Mouse (Mus musculus) forebrain, embryonic 16.5 days (tissue): ENCODE measurements around the gene Afmid. TPM values are rescaled to one million over a fixed set of nuclear protein-coding genes. Genes with fewer than 3 reads are reported as not detected.

Source experiments
- ATAC-seq: fragments of 200-750 bp; cut with Nextera tagmentation; 2 replicates; pipeline ENCODE4 v1.8.0; 2017; ENCODE audit warnings: mild to moderate bottlenecking, moderate library complexity
- H3K27ac ChIP-seq: fragments of 300-500 bp; sonication (generic); 2 replicates; pipeline ENCODE4 v1.5.1; 2014; ENCODE audit warnings: low read length, control low read depth
- H3K27me3 ChIP-seq: fragments of 300-500 bp; sonication (generic); replicated peaks from 2 replicates; pipeline ENCODE4 v1.6.1; 2014; ENCODE audit warnings: low read length; ENCODE audit not compliant: control insufficient read depth, insufficient read depth
- H3K36me3 ChIP-seq: fragments of 300-500 bp; sonication (generic); 2 replicates; pipeline ENCODE4 v1.6.1; 2014; ENCODE audit not compliant: control insufficient read depth, insufficient read depth
- H3K4me1 ChIP-seq: fragments of 300-500 bp; sonication (generic); replicated peaks from 2 replicates; pipeline ENCODE4 v1.6.1; 2014; ENCODE audit warnings: low read length; ENCODE audit not compliant: control insufficient read depth, insufficient read depth
- H3K4me2 ChIP-seq: fragments of 300-500 bp; sonication (generic); 2 replicates; pipeline ENCODE4 v1.6.1; 2014; ENCODE audit warnings: mild to moderate bottlenecking, low read length, control low read depth
- H3K4me3 ChIP-seq: fragments of 300-500 bp; sonication (generic); replicated peaks from 2 replicates; pipeline ENCODE4 v1.5.1; 2014; ENCODE audit warnings: mild to moderate bottlenecking, low read length, control low read depth
- H3K9ac ChIP-seq: fragments of 300-500 bp; sonication (generic); replicated peaks from 2 replicates; pipeline ENCODE4 v1.6.1; 2014; ENCODE audit warnings: low read depth, low read length, control low read depth
- H3K9me3 ChIP-seq: fragments of 300-500 bp; sonication (generic); 2 replicates; pipeline ENCODE4 v1.6.1; 2016; ENCODE audit warnings: low read length; ENCODE audit not compliant: control insufficient read depth
- WGBS: fragments of 180-500 bp; shearing (Covaris S2); extraction: QIAGEN DNeasy Blood & Tissue Kit; methylation state at CpG from one replicate; pipeline ENCODE4 v1.1.7; 2014; 5-methylcytosine and 5-hydroxymethylcytosine counted together
- polyA plus RNA-seq: library from polyadenylated mRNA; unstranded; fragments of >200 nt; fragmentation: Nextera tagmentation; extraction: Ambion mirVana; gene quantifications from 2 replicates; pipeline ENCODE4 v1.2.1, GENCODE M21; 2015

Gene Afmid
- polyA plus RNA-seq, 1 experiment from 2014 or later = 5.2 TPM

DNA sequence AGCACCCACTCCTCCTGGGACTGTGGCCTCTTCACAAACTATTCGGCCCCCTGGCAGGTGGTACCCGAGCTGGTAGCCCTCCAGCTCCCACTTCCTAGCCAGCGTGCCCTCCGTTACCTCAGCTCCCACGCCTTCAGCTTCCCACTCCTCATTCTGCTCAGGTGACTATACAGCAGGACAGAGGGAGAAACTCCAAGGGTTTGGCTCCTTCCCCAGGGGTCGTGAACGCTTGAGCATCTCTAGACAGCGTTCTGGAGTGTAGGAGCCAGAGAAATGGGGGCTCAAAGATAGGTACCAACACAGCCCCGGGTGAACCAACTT lies 34.3 kb upstream of the Afmid start:
- H3K36me3 ChIP-seq = no peaks in the 10 kb centered on the region
- no peak overlapping the region for H3K9ac ChIP-seq
- 0 out of 2 replicates have a peak, but pooled peaks cover 5% of the 10 kb centered on the region for H3K4me1 ChIP-seq
- no peak overlapping the region for H3K4me3 ChIP-seq
- no peaks in the 10 kb centered on the region; the same call in 1 of the 2 replicates for H3K27me3 ChIP-seq
- H3K4me2 ChIP-seq = no peak overlapping the region
- no peak for ATAC-seq
- H3K9me3 ChIP-seq = no peaks in the 10 kb centered on the region
- no peak overlapping the region for H3K27ac ChIP-seq
- 89% methylated on average over 9 of the region's 9 CpGs for WGBS

DNA sequence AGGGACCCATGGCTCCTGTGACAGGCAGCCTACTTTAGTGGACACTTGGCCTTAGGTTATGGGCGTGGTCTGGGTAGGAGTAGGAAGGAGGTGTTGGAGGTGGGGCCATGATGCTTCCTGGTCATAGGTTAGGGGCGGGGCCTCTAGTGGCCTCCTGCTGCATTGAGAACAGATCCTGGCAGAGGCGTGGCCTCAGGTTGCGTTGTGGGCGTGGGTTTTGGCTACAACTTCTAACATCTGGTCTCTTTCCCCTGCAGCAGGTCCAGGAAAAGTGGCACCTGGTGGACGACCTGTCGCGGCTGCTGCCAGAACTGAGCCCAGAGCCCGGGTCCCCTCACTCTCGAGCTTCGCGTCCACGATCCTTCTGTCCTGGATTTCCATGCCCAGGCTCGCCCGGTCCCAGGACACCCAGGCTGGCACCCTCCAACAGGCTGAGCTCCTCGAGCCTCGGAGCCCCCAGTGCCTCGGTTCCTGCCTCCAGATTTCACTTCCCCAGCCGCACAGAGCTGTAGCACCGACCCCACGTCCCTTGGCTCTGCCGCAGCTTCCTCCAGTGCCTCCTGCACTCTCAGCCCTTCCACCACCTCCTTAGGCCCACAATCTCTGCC lies 33.3 kb upstream of the Afmid start:
- no peak for ATAC-seq
- H3K4me2 ChIP-seq = no peak overlapping the region
- no peaks in the 10 kb centered on the region; the same call in 1 of the 2 replicates for H3K27me3 ChIP-seq
- no peak overlapping the region for H3K9ac ChIP-seq
- no peaks in the 10 kb centered on the region for H3K9me3 ChIP-seq
- 10% methylated on average over 22 of the region's 22 CpGs for WGBS
- no peaks in the 10 kb centered on the region for H3K36me3 ChIP-seq
- no peak overlapping the region for H3K27ac ChIP-seq
- H3K4me1 ChIP-seq = 0 out of 2 replicates have a peak, but pooled peaks cover 5% of the 10 kb centered on the region
- no peak overlapping the region for H3K4me3 ChIP-seq

DNA sequence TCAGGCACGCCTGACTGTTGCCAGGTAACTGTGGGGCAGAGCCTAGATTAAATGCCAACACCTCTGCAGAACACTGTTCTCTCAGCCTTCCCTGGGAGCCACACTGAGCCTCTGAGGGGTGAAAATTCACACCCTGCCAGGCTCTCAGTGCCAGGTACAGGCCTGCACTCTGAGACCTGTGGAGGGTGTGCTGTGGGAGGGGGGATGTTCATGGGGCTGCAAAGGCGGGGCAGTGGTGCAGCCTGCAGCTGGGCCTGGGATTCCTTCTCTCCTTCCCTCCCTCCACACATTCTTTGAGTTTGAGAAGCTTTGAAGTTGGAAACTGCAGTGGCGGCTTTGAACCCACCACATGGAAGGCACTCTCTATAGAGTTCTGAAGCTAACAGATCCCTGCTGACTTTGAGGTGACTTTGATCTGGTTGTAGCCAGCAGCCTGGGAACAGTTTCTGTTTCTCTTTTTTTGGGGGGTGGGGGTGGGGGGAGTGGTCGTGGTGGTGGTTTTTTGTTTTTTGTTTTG lies 31.6 kb upstream of the Afmid start:
- Histone ChIP-seq H3K27me3 (no peaks in the 10 kb centered on the region; the same call in 1 of the 2 replicates), H3K4me2 (no peak overlapping the region), H3K27ac (no peak overlapping the region), H3K4me1 (0 out of 2 replicates have a peak, but pooled peaks cover 5% of the 10 kb centered on the region), H3K9ac (no peak overlapping the region), H3K4me3 (no peak overlapping the region), H3K36me3 (no peaks in the 10 kb centered on the region), H3K9me3 (no peaks in the 10 kb centered on the region)
- ATAC-seq = no peak
- 55% methylated on average over 4 of the region's 4 CpGs for WGBS

DNA sequence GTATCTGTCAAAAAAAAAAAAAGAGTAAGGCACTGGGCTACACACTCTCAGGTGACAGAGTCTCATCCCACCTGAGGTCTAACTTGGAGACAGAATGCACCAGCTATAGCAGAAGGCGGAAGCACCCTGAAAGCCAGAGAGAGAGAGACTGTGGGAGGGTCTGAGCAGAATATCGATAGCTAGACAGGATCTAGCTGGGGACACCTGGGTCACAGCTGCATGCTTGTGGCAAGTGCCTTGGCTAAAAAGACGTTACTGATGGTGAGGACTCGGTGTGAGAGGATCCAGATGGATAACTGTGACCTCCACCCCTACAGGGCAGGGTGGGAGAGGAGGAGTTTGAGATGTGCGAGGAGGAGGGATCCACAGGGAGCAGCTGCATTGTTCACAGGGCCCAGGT lies 28.8 kb upstream of the Afmid start:
- Histone ChIP-seq H3K4me2 (no peak overlapping the region), H3K36me3 (no peaks in the 10 kb centered on the region), H3K9me3 (no peaks in the 10 kb centered on the region), H3K4me1 (0 out of 2 replicates have a peak, but pooled peaks cover 2% of the 10 kb centered on the region), H3K27ac (no peak overlapping the region), H3K27me3 (no peaks in the 10 kb centered on the region), H3K9ac (no peak overlapping the region), H3K4me3 (no peak overlapping the region)
- 59% methylated on average over 5 of the region's 5 CpGs for WGBS
- no peak for ATAC-seq

DNA sequence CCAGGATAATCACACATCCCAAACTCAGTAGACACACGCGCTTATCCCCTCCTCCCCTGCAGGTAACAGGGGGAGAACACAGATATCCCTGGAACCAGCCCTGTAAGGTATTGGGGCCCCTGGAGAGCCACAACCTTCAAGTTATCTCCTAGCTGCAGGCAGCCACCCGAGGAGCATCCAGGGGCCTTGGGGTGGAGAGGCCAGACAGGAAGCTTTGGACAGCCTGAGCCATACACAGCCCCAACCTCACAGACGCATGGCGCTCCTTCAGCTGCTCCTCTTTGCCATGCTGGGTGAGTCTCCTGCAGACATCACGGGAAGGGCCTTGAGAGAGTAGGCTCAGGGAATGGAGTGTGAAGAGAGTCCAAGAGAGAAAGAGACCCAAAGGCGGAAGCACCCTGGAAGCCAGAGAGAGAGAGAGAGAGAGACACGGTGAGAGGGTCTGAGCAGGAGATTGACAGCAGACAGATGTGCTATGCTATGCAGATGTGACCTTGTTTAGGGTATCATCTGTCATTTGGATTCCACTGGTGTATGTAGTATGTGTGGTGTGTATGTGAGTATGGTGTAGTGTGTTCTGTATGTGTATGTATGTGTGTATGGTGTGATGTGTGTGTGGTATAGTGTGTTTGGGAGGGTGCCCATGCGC lies 28.1 kb upstream of the Afmid start, which contains the start of gene 6030468B19Rik:
Gene 6030468B19Rik (plus strand): TSS at position 150 of the 649 bp plus-strand sequence.
- H3K9me3 ChIP-seq = no peaks in the 10 kb centered on the region
- 66% methylated on average over 9 of the region's 9 CpGs for whole genome bisulfite sequencing
- H3K4me1 ChIP-seq = no peaks in the 10 kb centered on the region
- H3K9ac ChIP-seq = no peak within 1 kb of the TSS
- no peak for ATAC-seq
- H3K27me3 ChIP-seq = no peaks in the 10 kb centered on the region
- no peak within 1 kb of the TSS for H3K4me3 ChIP-seq
- no peak within 1 kb of the TSS for H3K4me2 ChIP-seq
- H3K36me3 ChIP-seq = no peaks in the 10 kb centered on the region
- no peak within 1 kb of the TSS for H3K27ac ChIP-seq

DNA sequence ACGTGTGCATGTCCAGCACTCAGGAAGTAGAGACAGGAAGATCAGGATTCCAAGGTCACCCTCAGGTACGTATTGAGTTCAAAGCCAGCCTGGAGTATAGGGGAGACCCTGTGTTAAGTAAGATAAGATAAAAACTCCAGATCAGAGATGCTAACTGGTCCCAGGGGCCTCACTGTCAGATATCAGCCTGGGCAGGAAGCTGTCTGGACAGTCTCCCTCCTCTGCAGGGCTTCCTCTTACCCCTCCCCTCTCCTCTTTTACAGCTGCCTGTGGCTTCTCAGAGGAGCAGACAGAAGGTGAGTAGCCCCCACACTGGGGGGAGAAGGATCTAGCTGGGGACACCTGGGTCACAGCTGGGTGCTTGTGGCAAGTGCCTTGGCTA lies 27.6 kb upstream of the Afmid start:
- H3K27ac ChIP-seq = no peak overlapping the region
- H3K9ac ChIP-seq = no peak overlapping the region
- no peak overlapping the region for H3K4me2 ChIP-seq
- H3K27me3 ChIP-seq = no peaks in the 10 kb centered on the region
- H3K36me3 ChIP-seq = no peaks in the 10 kb centered on the region
- WGBS = 65% methylated on average over 2 of the region's 2 CpGs
- no peaks in the 10 kb centered on the region for H3K4me1 ChIP-seq
- no peak for ATAC-seq
- no peak overlapping the region for H3K4me3 ChIP-seq
- H3K9me3 ChIP-seq = no peaks in the 10 kb centered on the region

DNA sequence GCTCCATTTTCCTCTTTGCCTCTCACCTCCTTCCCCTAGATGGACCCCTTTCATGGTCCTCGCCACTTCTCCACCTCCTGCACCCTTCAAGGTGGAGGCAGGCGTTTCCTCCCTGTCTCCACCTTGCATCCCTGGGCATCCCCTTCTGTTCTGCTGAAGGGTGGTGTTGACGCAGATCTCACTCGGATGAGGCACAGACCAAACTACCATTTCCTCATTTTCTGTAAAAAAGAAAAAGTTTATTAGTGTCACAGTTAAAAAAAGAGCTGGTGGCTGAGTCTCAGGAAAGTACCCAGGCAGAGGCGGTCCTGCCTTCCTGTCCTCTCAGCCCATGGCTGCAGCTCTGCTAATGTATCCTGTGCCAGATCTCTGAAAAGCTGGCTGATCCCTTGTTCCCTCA lies 26.6 kb upstream of the Afmid start:
- no peaks in the 10 kb centered on the region for H3K27me3 ChIP-seq
- no peaks in the 10 kb centered on the region for H3K36me3 ChIP-seq
- H3K4me1 ChIP-seq = no peaks in the 10 kb centered on the region
- no peaks in the 10 kb centered on the region for H3K9me3 ChIP-seq
- ATAC-seq = no peak
- no peak overlapping the region for H3K9ac ChIP-seq
- 60% methylated on average over 5 of the region's 5 CpGs for WGBS
- H3K4me2 ChIP-seq = no peak overlapping the region
- no peak overlapping the region for H3K4me3 ChIP-seq
- H3K27ac ChIP-seq = no peak overlapping the region

DNA sequence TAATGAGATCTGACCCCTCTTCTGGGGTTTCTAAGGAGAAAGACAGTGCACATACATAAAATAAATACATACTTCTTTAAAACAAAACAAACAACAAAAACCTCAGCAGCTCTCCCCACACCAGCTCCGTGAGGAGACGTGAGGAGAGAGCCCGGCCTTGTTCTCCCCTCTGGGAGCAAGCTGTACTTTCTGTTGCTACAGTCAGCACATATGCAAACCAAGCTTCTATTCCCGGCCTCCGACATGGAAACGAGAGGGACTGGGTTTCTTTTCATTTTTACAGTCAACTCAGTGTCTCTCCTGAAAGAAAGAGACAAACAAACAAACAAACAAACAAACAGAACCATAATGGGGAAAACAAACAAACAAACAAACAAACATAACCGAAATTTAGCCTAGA lies 25.7 kb upstream of the Afmid start:
- Histone ChIP-seq H3K27me3 (no peaks in the 10 kb centered on the region), H3K4me3 (no peak overlapping the region), H3K9me3 (no peaks in the 10 kb centered on the region), H3K27ac (no peak overlapping the region), H3K36me3 (no peaks in the 10 kb centered on the region), H3K4me1 (no peaks in the 10 kb centered on the region), H3K9ac (no peak overlapping the region), H3K4me2 (no peak overlapping the region)
- no peak for ATAC-seq
- WGBS = 88% methylated on average over 7 of the region's 7 CpGs

DNA sequence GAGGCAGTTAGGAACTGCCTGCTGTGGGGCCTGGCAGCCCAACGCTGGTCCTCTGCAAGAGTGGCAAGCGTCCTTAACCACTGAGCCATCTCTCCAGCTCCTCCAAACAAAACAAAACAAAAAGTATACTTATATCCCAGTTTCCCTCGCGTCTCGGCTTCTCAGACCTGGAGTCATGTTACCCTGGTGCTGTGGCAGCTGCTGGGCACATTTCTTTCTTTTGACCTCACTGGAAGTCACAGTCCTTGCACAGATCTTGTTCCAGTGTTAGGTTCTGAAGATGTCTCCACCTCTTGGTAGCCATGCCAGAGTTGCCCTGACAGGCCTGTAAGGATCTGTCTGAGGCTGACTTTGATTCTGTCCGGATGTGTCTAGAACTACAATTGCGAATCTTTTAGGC lies 24.1 kb upstream of the Afmid start:
- no peak overlapping the region for H3K9ac ChIP-seq
- no peaks in the 10 kb centered on the region for H3K9me3 ChIP-seq
- ATAC-seq = no peak
- H3K4me1 ChIP-seq = no peaks in the 10 kb centered on the region
- H3K27me3 ChIP-seq = no peaks in the 10 kb centered on the region
- no peak overlapping the region for H3K4me3 ChIP-seq
- WGBS = 82% methylated on average over 7 of the region's 7 CpGs
- no peaks in the 10 kb centered on the region for H3K36me3 ChIP-seq
- H3K4me2 ChIP-seq = no peak overlapping the region
- no peak overlapping the region for H3K27ac ChIP-seq
